Mouse (Mus musculus) urinary bladder, postnatal 25 days (tissue): Measurements from ENCODE around the gene Slc10a2.
"Not testable (repeated sequence)": the region's sequence is repeated elsewhere in the genome, so short reads cannot be mapped to it uniquely, and the experiment has no call there.

Experiments used
- DNase-seq: peaks from one replicate; pipeline ENCODE4 v3.0.0; 2022; ENCODE audit warnings: low spot score

The Slc10a2 gene

DNA sequence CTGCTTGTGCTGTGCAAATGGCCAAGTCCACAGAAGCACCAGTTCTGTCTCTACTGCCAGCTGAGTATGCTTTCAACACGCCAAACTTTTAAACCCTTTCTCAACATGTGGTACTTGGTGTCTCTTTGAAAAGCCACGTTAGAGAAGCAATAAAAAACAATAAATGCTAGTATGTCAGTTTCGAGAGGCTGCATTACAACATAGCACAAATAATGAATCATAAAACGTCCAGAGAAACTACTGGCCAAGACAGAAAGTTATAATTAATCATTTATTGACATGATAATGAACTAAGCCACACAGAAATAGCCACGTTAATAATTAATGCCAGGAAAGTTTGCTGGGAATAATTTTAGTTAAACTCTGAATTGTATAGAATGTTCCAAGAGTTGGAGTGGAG is at the start of gene Slc10a2:
Slc10a2 (minus strand) TSS at position 166 of the 400 bp plus-strand sequence.
- DNase-seq = no peak

DNA sequence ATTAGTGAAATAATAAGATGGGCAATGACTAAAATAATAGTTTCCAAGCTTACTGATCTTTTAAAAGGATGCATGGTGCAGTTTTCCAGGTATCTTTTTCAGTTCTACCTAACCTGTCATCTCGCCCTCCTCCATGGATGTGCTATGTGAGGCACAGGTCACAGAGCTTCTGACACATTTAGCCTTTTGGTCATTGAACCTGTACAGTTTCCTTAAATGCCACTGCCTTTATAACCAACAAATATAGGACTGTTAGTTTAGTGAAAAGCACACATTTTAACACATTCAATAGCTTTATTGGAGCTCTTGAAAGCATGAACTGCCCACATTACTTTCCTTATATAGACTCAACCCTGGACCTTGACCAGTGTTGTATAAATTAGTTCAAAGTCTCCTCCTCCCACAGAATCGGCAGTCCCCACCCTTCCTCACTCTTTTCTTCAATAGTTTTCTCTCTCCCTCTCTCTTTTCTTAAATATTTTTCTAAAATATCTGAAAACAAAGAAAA is 24.2 kb upstream of the Slc10a2 start:
- no peak for DNase-seq

DNA sequence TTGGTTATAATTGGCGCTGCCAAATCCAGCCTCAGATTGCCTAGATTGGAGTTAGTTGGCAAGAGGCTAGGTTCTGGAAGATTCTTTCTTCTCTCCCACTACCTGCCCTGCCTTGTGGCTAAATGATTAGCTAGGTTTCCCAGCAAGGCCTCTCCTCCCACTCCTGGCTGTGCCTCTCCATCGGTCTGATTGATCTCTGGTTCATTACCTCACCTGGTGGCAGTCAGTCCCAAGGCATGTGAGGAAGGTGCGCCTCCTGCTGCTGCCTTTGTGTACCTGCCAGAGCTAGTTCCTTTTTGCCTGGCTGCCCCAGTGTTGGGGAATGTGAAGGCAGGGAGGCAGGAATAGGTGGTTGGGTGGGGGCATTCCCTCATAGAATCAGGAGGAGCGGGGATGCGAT is 1.7 kb upstream of the Slc10a2 start:
- no peak for DNase-seq

DNA sequence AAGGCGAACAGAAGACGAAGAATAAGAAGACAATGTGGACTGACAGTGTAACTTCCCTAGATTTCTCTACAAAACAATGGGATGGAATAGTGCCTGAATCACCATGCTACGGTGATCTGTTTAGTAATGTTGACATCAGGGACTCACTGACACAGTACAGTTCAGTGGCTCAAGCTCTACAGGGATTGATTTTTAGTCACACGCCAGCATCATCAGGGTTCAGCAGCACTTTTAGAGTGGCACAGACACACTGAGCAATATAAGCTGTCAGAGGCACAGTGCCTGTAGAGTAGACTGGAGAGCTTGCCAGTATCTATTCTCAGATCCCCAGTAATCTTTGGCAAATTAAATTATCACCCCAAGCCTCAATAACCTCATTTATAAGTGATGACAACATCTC is 9.8 kb downstream of the Slc10a2 start:
- DNase-seq = no peak

DNA sequence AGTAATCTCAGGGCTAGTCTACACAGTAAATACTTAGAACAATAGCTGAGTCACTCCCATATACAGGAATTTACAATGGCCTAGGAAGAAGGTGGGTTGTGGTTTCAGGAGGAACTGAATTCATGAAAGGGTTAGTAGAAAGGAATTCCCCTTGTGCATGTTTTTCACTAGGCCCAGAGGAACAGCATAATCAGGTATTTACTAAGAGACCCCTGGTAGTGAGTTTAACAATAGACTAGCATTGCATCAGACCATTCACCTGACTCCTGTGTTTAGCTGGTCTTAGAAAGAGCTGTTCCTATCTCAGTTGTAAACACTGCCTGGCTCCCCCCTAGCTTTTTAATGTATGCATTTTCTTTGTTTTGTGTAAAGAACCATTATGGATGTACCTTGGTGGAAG is 11.2 kb downstream of the Slc10a2 start:
- DNase-seq = not testable (repeated sequence)

DNA sequence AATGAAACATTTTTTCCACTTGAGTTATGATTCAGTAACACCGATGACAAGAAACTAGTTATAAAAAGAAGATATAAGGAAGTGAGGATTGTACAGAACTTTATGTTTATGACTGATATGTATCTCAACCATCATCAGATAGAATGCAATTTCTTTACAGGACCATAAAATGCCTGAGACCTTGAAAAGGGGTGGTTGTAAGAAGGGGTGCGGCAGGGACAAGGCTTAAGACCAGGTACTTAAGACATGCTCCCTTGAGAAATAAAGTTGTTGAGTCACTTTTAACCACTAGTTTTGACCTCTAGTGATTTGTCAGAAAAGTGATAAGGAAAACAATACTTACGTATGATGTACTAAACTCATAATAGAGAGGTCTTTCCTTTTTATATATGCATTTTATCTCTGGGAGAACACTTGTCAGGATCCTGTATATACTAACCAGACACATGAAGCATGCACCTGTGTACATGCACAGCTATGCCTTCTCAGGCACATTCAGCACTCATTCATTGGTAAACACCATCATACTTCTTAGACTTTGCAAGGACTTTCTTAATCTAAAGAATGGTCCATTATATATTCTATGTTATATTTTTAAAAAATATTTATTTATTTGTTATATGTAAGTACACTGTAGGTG is 31.4 kb downstream of the Slc10a2 start:
- no peak for DNase-seq

DNA sequence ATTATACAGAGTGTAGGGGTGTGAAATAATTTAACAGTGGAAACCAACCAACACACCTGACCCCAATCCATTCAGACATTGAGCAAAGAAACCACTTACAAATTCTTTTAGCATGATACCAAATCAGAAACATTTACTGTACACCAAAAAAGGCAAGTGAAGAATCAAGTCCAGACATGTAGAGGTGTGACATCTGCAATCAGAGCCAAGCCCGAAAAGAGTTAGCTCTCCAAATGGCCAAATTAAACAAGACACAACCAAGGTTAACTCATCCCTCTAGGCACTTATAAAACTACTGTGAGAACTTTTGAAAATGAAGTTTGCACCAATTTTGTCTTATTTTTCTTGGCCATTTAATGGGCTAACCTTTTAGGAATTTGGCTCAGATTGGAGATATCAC is 46.3 kb downstream of the Slc10a2 start:
- DNase-seq = no peak

DNA sequence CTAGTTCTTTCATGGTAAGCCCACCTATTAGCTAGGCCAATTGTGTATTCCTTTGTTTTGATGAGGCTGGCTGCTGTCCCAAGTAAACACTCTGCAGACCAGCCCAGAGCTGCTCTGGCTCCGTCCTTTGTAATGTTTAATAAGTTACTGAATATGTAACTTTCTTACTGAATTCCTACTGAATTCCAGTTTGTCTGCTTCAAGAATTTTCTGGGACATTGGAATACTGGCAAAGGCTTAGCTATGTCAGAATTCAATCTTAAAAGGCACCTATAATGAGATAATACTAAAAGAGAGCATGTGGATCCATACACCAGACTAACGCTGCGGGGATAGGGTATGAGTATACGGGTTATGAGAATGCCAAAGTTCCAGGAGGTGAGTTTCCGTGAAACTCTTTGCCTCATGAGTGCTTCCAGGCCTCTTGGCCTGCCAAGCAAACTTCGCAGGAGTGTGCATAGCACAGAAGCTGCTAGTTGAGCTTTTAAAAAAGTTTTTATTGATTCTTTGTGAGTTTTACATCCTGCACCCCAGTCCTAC is 60.7 kb downstream of the Slc10a2 start:
- DNase-seq = not testable (repeated sequence)

DNA sequence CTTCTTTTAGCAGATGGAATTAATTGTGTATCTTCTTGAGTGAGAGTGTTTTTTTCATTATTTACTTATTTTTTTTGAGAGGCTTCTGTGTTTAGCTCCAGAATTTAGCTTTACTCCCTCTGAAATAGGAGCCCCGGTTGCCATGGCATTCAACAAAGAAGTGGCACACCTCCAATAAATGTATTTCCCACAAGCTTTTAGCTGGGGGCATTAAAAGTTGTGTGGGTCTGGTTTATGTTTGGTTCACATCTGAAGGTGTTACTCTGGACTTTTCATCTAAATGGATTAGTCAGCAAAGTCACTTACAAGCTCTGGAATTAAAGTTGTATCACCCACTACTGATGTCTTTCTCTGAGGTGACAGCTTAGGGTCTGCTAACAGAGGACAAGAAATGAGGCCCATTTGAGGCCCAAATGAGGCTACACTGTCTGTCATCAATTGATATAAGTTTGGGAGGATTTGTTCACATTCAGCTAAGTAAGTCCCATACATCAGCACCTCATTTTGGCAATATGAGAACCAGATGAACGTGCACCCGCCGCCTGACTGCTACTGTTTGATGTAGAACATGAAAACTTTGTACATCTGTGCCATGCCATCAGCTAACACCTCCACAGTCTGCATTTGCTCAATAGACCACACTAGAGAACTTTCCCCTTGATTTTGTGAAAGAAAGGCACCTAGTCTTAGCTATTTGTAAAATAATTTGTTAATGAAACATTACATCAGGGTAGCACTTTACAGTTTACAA is 66.2 kb downstream of the Slc10a2 start:
- DNase-seq = no peak
